Mouse (Mus musculus): Measurements from ENCODE around the gene Yae1d1. TPM values are rescaled to one million over a fixed set of nuclear protein-coding genes. Genes with fewer than 3 reads are reported as not detected.
"Not testable (repeated sequence)": the region's sequence is repeated elsewhere in the genome, so short reads cannot be mapped to it uniquely, and the experiment has no call there.

Yae1d1 gene
- polyA plus RNA-seq, 1 experiment from 2014 or later: 66.7 TPM

DNA sequence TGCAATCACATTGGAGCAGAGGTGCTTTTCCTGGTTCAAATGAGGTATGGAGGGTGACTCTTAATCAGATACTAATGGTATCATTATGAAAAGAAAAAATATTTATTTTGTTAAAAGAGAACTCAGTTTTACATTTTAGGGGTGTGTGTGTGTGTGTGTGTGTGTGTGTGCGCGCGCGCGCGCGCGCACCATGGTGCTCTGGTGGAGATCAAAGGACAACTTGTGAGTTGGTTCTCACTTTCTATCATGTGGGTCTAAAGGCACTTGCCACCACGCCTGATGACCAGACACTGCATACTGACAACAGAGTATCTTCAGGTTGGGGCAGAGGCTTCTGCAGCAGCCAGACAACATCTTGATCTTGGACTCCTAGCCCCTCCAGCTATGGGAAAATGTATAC lies 18.4 kb downstream of the Yae1d1 start:
- DNase-seq (ENCODE audit: low spot score) (no peak), ATAC-seq (no peak)
- Histone ChIP-seq H3K36me3 (ENCODE audit: insufficient read depth, low read length) (no peaks in the 10 kb centered on the region), H3K27me3 (replicated peaks; ENCODE audit: insufficient read depth, low read length) (no peaks in the 10 kb centered on the region), H3K4me3 (ENCODE audit: low read depth, low read length) (no peak overlapping the region), H3K9ac (replicated peaks; ENCODE audit: low read depth) (no peak overlapping the region), H3K4me2 (replicated peaks; ENCODE audit: low read depth, low read length) (no peak overlapping the region), H3K9me3 (ENCODE audit: low read length) (no peaks in the 10 kb centered on the region), H3K27ac (ENCODE audit: low read length) (no peak overlapping the region), H3K4me1 (ENCODE audit: insufficient read depth, low read depth, low read length) (no peaks in the 10 kb centered on the region)
- WGBS: 92% methylated on average over 9 of the region's 9 CpGs
- TF ChIP-seq EP300 (IDR thresholded peaks at IDR 0.05) (no peak), CTCF (IDR thresholded peaks at IDR 0.05) (no peak)

DNA sequence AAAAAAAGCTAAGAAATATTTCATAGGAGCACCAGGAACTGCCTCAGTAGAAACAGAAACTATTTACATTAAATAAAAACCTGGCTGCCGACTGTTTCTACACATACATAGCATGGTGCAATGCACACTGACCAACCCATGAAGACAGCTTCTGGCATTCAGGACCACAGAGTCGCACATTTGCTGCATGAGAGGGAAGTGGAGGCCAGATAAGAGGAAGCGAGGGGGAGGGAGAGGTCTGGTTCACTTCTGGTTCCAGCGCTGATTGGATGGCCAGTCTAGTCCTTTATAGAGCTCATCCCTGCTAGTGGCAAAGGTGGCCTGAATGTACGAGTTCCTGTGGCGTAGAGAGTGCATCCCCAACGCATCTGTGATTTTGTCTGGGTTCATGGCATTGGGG lies 32.5 kb downstream of the Yae1d1 start:
- TF ChIP-seq EP300 (IDR thresholded peaks at IDR 0.05) (no peak), CTCF (IDR thresholded peaks at IDR 0.05) (no peak)

DNA sequence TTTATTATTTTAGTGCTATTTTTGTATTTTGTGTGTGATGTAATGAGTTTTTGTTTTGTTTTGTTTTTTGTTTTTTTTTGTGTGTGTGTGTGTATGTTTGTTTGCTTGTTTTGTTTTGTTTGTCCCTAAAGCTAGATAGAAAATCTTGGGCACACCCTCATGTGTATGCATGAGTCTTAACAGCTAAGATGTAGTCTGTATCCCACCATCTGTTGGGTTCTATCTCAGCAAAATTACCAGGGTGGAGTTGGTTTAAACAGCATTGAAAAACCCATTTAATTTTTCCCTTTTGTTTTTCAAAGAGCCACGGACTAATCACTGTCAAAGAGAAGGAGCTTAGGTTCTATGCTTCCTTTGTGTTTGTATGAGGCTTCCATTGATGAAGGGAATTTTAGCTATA lies 38.9 kb downstream of the Yae1d1 start:
- Histone ChIP-seq H3K9ac (replicated peaks; ENCODE audit: low read depth) (no peak overlapping the region), H3K9me3 (ENCODE audit: low read length) (no peaks in the 10 kb centered on the region), H3K4me1 (ENCODE audit: insufficient read depth, low read depth, low read length) (no peaks in the 10 kb centered on the region), H3K4me2 (replicated peaks; ENCODE audit: low read depth, low read length) (no peak overlapping the region), H3K27me3 (replicated peaks; ENCODE audit: insufficient read depth, low read length) (no peaks in the 10 kb centered on the region), H3K36me3 (ENCODE audit: insufficient read depth, low read length) (no peaks in the 10 kb centered on the region), H3K4me3 (ENCODE audit: low read depth, low read length) (no peak overlapping the region), H3K27ac (ENCODE audit: low read length) (no peak overlapping the region)
- DNase-seq (ENCODE audit: low spot score): no peak
- TF ChIP-seq EP300 (IDR thresholded peaks at IDR 0.05) (no peak), CTCF (IDR thresholded peaks at IDR 0.05) (no peak)
- no peak for ATAC-seq
- 48% methylated on average over 1 of the region's 1 CpGs for WGBS

More for the DNA sequence above, 32.5 kb downstream of the Yae1d1 start:
- Histone ChIP-seq H3K4me2 (replicated peaks; ENCODE audit: low read depth, low read length) (no peak overlapping the region), H3K36me3 (ENCODE audit: insufficient read depth, low read length) (no peaks in the 10 kb centered on the region), H3K27ac (ENCODE audit: low read length) (no peak overlapping the region), H3K9ac (replicated peaks; ENCODE audit: low read depth) (no peak overlapping the region), H3K4me1 (ENCODE audit: insufficient read depth, low read depth, low read length) (no peaks in the 10 kb centered on the region), H3K27me3 (replicated peaks; ENCODE audit: insufficient read depth, low read length) (no peaks in the 10 kb centered on the region), H3K9me3 (ENCODE audit: low read length) (no peaks in the 10 kb centered on the region), H3K4me3 (ENCODE audit: low read depth, low read length) (no peak overlapping the region)
- DNase-seq (ENCODE audit: low spot score) (no peak), ATAC-seq (no peak)
- 76% methylated on average over 7 of the region's 7 CpGs for WGBS

DNA sequence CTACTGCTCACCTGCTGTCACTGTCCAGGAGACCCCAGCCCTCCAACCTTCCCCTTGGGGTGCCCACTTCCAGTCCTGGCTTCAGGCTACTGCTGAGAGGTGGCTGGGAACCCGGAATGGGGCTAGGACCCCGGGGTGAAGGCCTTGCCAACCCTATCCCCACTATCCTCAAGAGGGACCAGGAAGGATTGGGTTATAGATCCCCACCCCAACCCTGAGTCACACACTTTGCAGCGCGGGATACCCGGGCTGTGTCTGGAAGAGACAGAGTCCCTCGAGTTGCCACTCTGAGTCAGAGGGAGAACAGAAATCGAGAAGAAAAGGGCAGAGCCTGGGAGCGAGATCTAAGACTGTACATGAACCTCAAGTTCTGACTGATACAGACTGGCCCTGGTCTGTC lies 42.6 kb downstream of the Yae1d1 start:
- H3K9me3 ChIP-seq (ENCODE audit: low read length); H3K4me1 ChIP-seq (ENCODE audit: insufficient read depth, low read depth, low read length); DNase-seq (ENCODE audit: low spot score); ATAC-seq; H3K4me2 ChIP-seq (replicated peaks; ENCODE audit: low read depth, low read length); H3K36me3 ChIP-seq (ENCODE audit: insufficient read depth, low read length); H3K4me3 ChIP-seq (ENCODE audit: low read depth, low read length); H3K27me3 ChIP-seq (replicated peaks; ENCODE audit: insufficient read depth, low read length); H3K27ac ChIP-seq (ENCODE audit: low read length); H3K9ac ChIP-seq (replicated peaks; ENCODE audit: low read depth): not testable (repeated sequence)
- WGBS: 87% methylated on average over 8 of the region's 8 CpGs

DNA sequence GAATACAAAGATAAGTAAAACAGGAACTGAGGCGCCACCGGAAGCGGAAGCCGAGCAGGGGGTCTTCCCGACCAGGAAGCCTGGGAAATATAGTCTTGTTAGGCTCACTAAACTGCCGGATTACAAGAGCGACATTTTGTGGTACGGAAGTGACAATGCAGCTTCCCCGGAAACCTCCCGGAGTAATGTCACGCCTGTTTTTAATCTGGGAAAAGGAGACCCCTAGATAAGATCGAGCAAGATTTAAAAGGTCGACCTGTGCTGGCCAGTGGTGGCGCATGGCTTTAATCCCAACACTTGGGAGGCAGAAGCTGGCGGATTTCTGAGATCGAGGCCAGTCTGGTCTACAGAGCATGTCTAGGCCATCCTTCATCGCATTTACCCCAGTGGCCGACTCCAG lies 43.6 kb downstream of the Yae1d1 start:
- no peak overlapping the region for H3K4me2 ChIP-seq (replicated peaks; ENCODE audit: low read depth, low read length)
- no peak for ATAC-seq
- 70% methylated on average over 18 of the region's 18 CpGs for WGBS
- no peak overlapping the region for H3K9ac ChIP-seq (replicated peaks; ENCODE audit: low read depth)
- no peak overlapping the region for H3K27ac ChIP-seq (ENCODE audit: low read length)
- H3K36me3 ChIP-seq (ENCODE audit: insufficient read depth, low read length): no peaks in the 10 kb centered on the region
- no peaks in the 10 kb centered on the region for H3K9me3 ChIP-seq (ENCODE audit: low read length)
- no peak for DNase-seq (ENCODE audit: low spot score)
- no peak overlapping the region for H3K4me3 ChIP-seq (ENCODE audit: low read depth, low read length)
- H3K4me1 ChIP-seq (ENCODE audit: insufficient read depth, low read depth, low read length): peaks cover 4% of the 10 kb centered on the region; the same call in 1 of the 2 replicates
- no peaks in the 10 kb centered on the region for H3K27me3 ChIP-seq (replicated peaks; ENCODE audit: insufficient read depth, low read length)
- TF ChIP-seq EP300 (IDR thresholded peaks at IDR 0.05) (no peak), CTCF (IDR thresholded peaks at IDR 0.05) (no peak)

DNA sequence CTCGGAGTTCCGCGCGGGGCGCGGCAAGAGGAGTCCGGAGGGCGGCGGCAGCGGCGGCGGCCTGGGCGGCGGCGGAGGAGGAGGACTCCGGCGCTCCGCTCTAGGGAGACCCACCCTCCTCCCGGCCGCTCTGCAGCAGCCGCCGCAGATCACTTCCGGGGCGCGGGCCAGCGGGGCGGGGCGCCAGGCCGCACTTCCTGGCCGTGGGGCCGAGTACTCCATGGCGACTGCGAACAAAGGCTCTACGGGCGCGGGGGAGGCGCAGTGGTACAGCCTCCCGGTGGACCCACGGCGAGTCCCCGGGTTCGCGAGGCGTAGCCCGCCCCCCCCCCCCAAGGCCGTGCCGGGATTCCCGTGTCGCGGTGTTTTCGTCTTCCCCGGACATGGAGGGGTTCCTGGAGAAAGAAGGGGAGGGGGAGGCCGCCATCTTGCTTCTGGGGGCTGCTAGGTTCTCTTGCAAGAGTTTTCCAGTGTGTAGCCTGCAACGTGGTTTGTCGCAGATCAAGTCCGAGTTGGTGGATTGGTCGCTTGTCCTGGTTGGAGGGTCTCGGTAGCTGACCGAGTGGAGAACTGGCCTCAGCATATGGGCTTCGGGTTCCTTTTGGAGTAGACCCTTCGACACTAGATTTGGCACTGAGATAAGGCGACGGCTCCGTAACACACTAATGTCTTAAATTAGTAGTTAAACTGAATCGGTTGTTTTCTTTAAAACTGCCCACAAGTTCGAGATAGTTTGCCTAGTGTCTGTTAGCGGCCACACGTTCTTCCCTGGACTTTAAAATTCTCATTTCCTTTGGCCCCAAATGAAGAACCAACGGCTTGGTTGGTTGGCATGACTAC lies 48.9 kb downstream of the Yae1d1 start, which contains the start of gene Rala:
Gene Rala, minus strand, starts transcription at position 162 of the 840 bp plus-strand sequence.
- DNase-seq (ENCODE audit: low spot score): peak; percentile 95
- peak; percentile 100 for ATAC-seq

More for the DNA sequence above, 48.9 kb downstream of the Yae1d1 start, which contains the start of gene Rala:
- Histone ChIP-seq H3K4me2 (replicated peaks; ENCODE audit: low read depth, low read length) (peak within 1 kb of the TSS; percentile 69), H3K4me1 (ENCODE audit: insufficient read depth, low read depth, low read length) (peaks cover 9% of the 10 kb centered on the region; the same call in 1 of the 2 replicates), H3K9me3 (ENCODE audit: low read length) (no peaks in the 10 kb centered on the region), H3K27me3 (replicated peaks; ENCODE audit: insufficient read depth, low read length) (no peaks in the 10 kb centered on the region), H3K4me3 (ENCODE audit: low read depth, low read length) (peak within 1 kb of the TSS; percentile 93), H3K36me3 (ENCODE audit: insufficient read depth, low read length) (no peaks in the 10 kb centered on the region), H3K27ac (ENCODE audit: low read length) (peak within 1 kb of the TSS; percentile 96), H3K9ac (replicated peaks; ENCODE audit: low read depth) (peak within 1 kb of the TSS; percentile 76)
- WGBS: 12% methylated on average over 43 of the region's 69 CpGs
- TF ChIP-seq EP300 (IDR thresholded peaks at IDR 0.05) (no peak), CTCF (IDR thresholded peaks at IDR 0.05) (no peak)

Data from lung, postnatal 0 days (tissue).